Mouse (Mus musculus) neural tube, embryonic 15.5 days (tissue): Measurements from ENCODE around the gene Ypel3. TPM values are rescaled to one million over a fixed set of nuclear protein-coding genes. Genes with fewer than 3 reads are reported as not detected.

ENCODE experiments used
- ATAC-seq: fragments of 200-750 bp; cut with Nextera tagmentation; 2 replicates; pipeline ENCODE4 v1.8.0; 2017; ENCODE audit warnings: mild to moderate bottlenecking, moderate TSS enrichment, moderate library complexity; ENCODE audit not compliant: low FRiP score
- H3K27ac ChIP-seq: fragments of 300-500 bp; sonication (generic); replicated peaks from 2 replicates; pipeline ENCODE4 v1.5.1; 2015; ENCODE audit warnings: mild to moderate bottlenecking, inconsistent platforms
- H3K27me3 ChIP-seq: fragments of 300-500 bp; sonication (generic); replicated peaks from 2 replicates; pipeline ENCODE4 v1.6.1; 2015; ENCODE audit warnings: inconsistent platforms
- H3K36me3 ChIP-seq: fragments of 300-500 bp; sonication (generic); 2 replicates; pipeline ENCODE4 v1.6.1; 2015; ENCODE audit warnings: inconsistent platforms
- H3K4me1 ChIP-seq: fragments of 300-500 bp; sonication (generic); 2 replicates; pipeline ENCODE4 v1.6.1; 2015; ENCODE audit warnings: inconsistent platforms
- H3K4me2 ChIP-seq: fragments of 300-500 bp; sonication (generic); 2 replicates; pipeline ENCODE4 v1.6.1; 2015; ENCODE audit warnings: inconsistent platforms, mild to moderate bottlenecking, moderate library complexity
- H3K4me3 ChIP-seq: fragments of 300-500 bp; sonication (generic); replicated peaks from 2 replicates; pipeline ENCODE4 v1.5.1; 2015; ENCODE audit warnings: mild to moderate bottlenecking, inconsistent platforms
- H3K9ac ChIP-seq: fragments of 300-500 bp; sonication (generic); replicated peaks from 2 replicates; pipeline ENCODE4 v1.6.1; 2015; ENCODE audit warnings: mild to moderate bottlenecking, inconsistent platforms
- H3K9me3 ChIP-seq: fragments of 300-500 bp; sonication (generic); replicated peaks from 2 replicates; pipeline ENCODE4 v1.6.1; 2016; ENCODE audit warnings: inconsistent platforms
- WGBS: fragments of 180-500 bp; shearing (Covaris S2); methylation state at CpG from one replicate; pipeline ENCODE4 v1.1.7; 2015; ENCODE audit warnings: mixed read lengths; 5-methylcytosine and 5-hydroxymethylcytosine counted together
- polyA plus RNA-seq: library from polyadenylated mRNA; unstranded; fragments of >200 nt; fragmentation: Nextera tagmentation; extraction: Ambion mirVana; gene quantifications from 2 replicates; pipeline ENCODE4 v1.2.1, GENCODE M21; 2015

The Ypel3 gene
- polyA plus RNA-seq, 1 experiment from 2014 or later, result 207 TPM

GRCm38 (mm10) chr7:126822741-126823140, 46.0 kb downstream of the Ypel3 start:
- Histone ChIP-seq H3K27ac (peak overlapping the region; percentile 90), H3K4me3 (peak overlapping the region; percentile 68), H3K9ac (peak overlapping the region; percentile 89), H3K9me3 (no peaks in the 10 kb centered on the region), H3K27me3 (no peaks in the 10 kb centered on the region), H3K4me1 (peaks cover 49% of the 10 kb centered on the region), H3K4me2 (peak overlapping the region; percentile 64), H3K36me3 (0 out of 2 replicates have a peak, but pooled peaks cover 4% of the 10 kb centered on the region)
- peak; percentile 29 for ATAC-seq
- 9% methylated on average over 9 of the region's 9 CpGs for WGBS

DNA sequence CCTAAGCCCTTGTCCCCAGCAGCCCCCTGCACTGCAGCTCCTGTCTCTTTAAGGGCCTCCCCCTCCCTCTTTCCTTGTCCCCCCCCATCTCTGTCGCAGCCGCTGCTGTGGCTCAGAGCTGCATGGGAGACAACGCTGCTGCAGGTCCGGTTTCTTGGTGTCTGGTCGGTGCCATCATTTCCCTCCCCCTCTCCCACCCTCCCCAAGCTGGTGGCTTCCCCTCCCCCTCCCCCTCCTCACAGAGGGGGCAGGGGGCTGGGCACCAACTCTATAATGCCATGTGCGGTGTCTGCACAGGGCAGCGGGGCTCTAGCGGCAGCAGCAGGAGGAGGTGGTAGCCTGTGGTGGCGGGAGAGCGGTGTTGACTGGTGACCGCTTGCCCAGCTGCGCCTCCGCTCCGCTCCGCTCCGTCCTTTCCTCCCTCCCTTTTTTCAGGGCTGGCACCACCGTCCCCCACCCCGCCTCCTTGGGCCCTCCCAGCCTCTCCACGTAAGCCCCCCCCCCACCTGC, 46.5 kb downstream of the Ypel3 start:
- peaks cover 49% of the 10 kb centered on the region for H3K4me1 ChIP-seq
- H3K9ac ChIP-seq, result peak overlapping the region; percentile 89
- no peaks in the 10 kb centered on the region for H3K27me3 ChIP-seq
- peak overlapping the region; percentile 68 for H3K4me3 ChIP-seq
- ATAC-seq, result peak; percentile 88
- peak overlapping the region; percentile 90 for H3K27ac ChIP-seq
- WGBS, result under 1% methylated on average over 12 of the region's 19 CpGs
- 0 out of 2 replicates have a peak, but pooled peaks cover 4% of the 10 kb centered on the region for H3K36me3 ChIP-seq
- no peaks in the 10 kb centered on the region for H3K9me3 ChIP-seq
- H3K4me2 ChIP-seq, result peak overlapping the region; percentile 64

GRCm38 (mm10) chr7:126823940-126824339, 47.2 kb downstream of the Ypel3 start:
- H3K9me3 ChIP-seq, result no peaks in the 10 kb centered on the region
- 0 out of 2 replicates have a peak, but pooled peaks have one; percentile 8 for ATAC-seq
- peaks cover 49% of the 10 kb centered on the region for H3K4me1 ChIP-seq
- H3K27me3 ChIP-seq, result no peaks in the 10 kb centered on the region
- H3K27ac ChIP-seq, result peak overlapping the region; percentile 90
- peak overlapping the region; percentile 68 for H3K4me3 ChIP-seq
- H3K36me3 ChIP-seq, result 0 out of 2 replicates have a peak, but pooled peaks cover 8% of the 10 kb centered on the region
- peak overlapping the region; percentile 64 for H3K4me2 ChIP-seq
- WGBS, result 7% methylated on average over 10 of the region's 10 CpGs
- H3K9ac ChIP-seq, result peak overlapping the region; percentile 89

DNA sequence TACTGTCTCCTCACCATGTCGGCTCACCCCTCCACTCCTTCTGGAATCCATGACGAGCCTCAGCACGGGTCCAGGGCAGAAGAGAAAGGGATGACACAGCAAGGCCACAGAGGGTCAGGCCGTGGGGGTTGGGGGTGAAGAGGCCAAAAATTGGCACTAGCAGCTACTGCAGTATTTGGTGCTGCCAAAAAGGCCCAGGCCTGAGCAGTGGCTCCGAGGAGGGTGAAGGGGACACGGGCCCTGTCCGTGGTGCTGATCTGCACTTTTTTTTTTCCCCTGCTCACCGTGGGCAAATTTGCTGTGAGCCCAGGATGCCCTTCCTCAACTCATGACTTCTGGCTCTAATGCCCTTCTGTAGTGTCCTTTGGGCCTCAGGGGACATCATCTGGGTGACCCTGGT, 48.6 kb downstream of the Ypel3 start:
- Histone ChIP-seq H3K27me3 (no peaks in the 10 kb centered on the region), H3K27ac (no peak overlapping the region), H3K4me3 (no peak overlapping the region; the same call in none of the 2 replicates), H3K4me1 (peaks cover 57% of the 10 kb centered on the region), H3K9ac (peak overlapping the region; percentile 1; the same call in 1 of the 2 replicates), H3K4me2 (peak overlapping the region; percentile 64), H3K36me3 (0 out of 2 replicates have a peak, but pooled peaks cover 8% of the 10 kb centered on the region), H3K9me3 (no peaks in the 10 kb centered on the region)
- WGBS, result 24% methylated on average over 8 of the region's 8 CpGs
- ATAC-seq, result no peak

DNA sequence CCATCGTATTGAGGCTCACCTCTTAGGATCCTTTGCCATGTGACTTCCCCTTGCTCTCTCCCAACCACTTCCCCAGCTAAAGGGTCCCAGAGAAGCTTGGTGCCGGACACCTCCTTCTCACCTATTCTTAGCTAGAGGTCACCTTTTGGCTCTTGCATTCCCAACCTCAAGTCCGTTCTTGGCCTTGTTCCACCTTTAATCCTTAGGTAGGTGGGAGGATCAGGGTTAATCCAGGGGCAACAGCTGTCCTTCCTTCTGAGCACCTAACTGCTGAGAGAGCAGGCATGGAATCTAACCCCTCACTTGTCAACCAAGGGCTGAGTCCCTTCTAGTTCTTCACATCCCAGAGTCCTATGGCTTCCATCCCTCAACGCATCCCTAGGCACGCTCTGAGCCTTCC, 49.2 kb downstream of the Ypel3 start:
- WGBS, result 78% methylated on average over 5 of the region's 5 CpGs
- ATAC-seq, result no peak
- no peak overlapping the region for H3K4me3 ChIP-seq
- peak overlapping the region; percentile 1; the same call in 1 of the 2 replicates for H3K9ac ChIP-seq
- H3K4me2 ChIP-seq, result peak overlapping the region; percentile 64; the same call in 1 of the 2 replicates
- H3K27me3 ChIP-seq, result no peaks in the 10 kb centered on the region
- no peak overlapping the region for H3K27ac ChIP-seq
- H3K36me3 ChIP-seq, result 0 out of 2 replicates have a peak, but pooled peaks cover 8% of the 10 kb centered on the region
- H3K4me1 ChIP-seq, result peaks cover 57% of the 10 kb centered on the region
- no peaks in the 10 kb centered on the region for H3K9me3 ChIP-seq

Other genes starting within 250 kb of the Ypel3 start
- gene Eif3c, start 210.5 kb upstream of the Ypel3 start, polyA plus RNA-seq, result 178 and 194 TPM in 2 replicates
- gene Apobr, start 192.0 kb upstream of the Ypel3 start, polyA plus RNA-seq, result 0.22 and 1.3 TPM in 2 replicates
- gene Cln3, start 191.1 kb upstream of the Ypel3 start, polyA plus RNA-seq, result 32.6 and 32.7 TPM in 2 replicates
- gene Il27, start 182.0 kb upstream of the Ypel3 start, polyA plus RNA-seq, result not detected in 2 replicates
- gene Nupr1, start 146.1 kb upstream of the Ypel3 start, polyA plus RNA-seq, result 12.4 and 13.9 TPM in 2 replicates
- 53.2 and 64.5 TPM in 2 replicates for gene Sgf29, start 127.6 kb upstream of the Ypel3 start, polyA plus RNA-seq
- 3.4 and 5.1 TPM in 2 replicates for gene Sult1a1, start 100.5 kb upstream of the Ypel3 start, polyA plus RNA-seq
- gene Bola2, start 81.6 kb upstream of the Ypel3 start, polyA plus RNA-seq, result 131 and 154 TPM in 2 replicates
- gene Slx1b, start 81.2 kb upstream of the Ypel3 start, polyA plus RNA-seq, result 13.9 and 18.2 TPM in 2 replicates
- 120 and 192 TPM in 2 replicates for gene Coro1a, start 69.2 kb upstream of the Ypel3 start, polyA plus RNA-seq
- 104 and 105 TPM in 2 replicates for gene Mapk3, start 17.4 kb upstream of the Ypel3 start, polyA plus RNA-seq
- gene Gdpd3, start 10.6 kb upstream of the Ypel3 start, polyA plus RNA-seq, result 1.0 and 1.5 TPM in 2 replicates
- 0.34 and 0.35 TPM in 2 replicates for gene Tbx6, start 4.5 kb downstream of the Ypel3 start, polyA plus RNA-seq
- gene Ppp4c, start 15.5 kb downstream of the Ypel3 start, polyA plus RNA-seq, result 154 and 188 TPM in 2 replicates
- gene Fam57b, start 20.7 kb downstream of the Ypel3 start, polyA plus RNA-seq, result 48.2 and 54.4 TPM in 2 replicates
- gene 4930451I11Rik, start 54.7 kb downstream of the Ypel3 start, polyA plus RNA-seq, result not detected in 2 replicates
- gene Doc2a, start 70.5 kb downstream of the Ypel3 start, polyA plus RNA-seq, result 36.2 and 39.3 TPM in 2 replicates
- 20.3 and 28.6 TPM in 2 replicates for gene Hirip3, start 85.0 kb downstream of the Ypel3 start, polyA plus RNA-seq
- gene Ino80e, start 85.4 kb downstream of the Ypel3 start, polyA plus RNA-seq, result 89.4 and 90.5 TPM in 2 replicates
- gene Taok2, start 107.7 kb downstream of the Ypel3 start, polyA plus RNA-seq, result 52.4 and 55.2 TPM in 2 replicates
- 30.9 and 31.1 TPM in 2 replicates for gene Tmem219, start 146.0 kb downstream of the Ypel3 start, polyA plus RNA-seq
- gene Kctd13, start 151.9 kb downstream of the Ypel3 start, polyA plus RNA-seq, result 102 and 121 TPM in 2 replicates
- gene Asphd1, start 172.6 kb downstream of the Ypel3 start, polyA plus RNA-seq, result 8.9 and 11.7 TPM in 2 replicates
- 51.6 and 56.9 TPM in 2 replicates for gene Sez6l2, start 173.6 kb downstream of the Ypel3 start, polyA plus RNA-seq
- gene Cdipt, start 199.0 kb downstream of the Ypel3 start, polyA plus RNA-seq, result 139 and 145 TPM in 2 replicates
- 0.82 and 1.0 TPM in 2 replicates for gene Cdiptos, start 199.1 kb downstream of the Ypel3 start, polyA plus RNA-seq
- gene Mvp, start 237.7 kb downstream of the Ypel3 start, polyA plus RNA-seq, result 5.2 and 11.6 TPM in 2 replicates
- gene Pagr1b, start 239.5 kb downstream of the Ypel3 start, polyA plus RNA-seq, result 0.79 and 1.2 TPM in 2 replicates
- 52.5 and 80.1 TPM in 2 replicates for gene Pagr1a, start 240.4 kb downstream of the Ypel3 start, polyA plus RNA-seq
- gene Gm42742, start 244.1 kb downstream of the Ypel3 start, polyA plus RNA-seq, result 18.8 and 54.5 TPM in 2 replicates
- gene Prrt2, start 244.3 kb downstream of the Ypel3 start, polyA plus RNA-seq, result 69.9 and 72.5 TPM in 2 replicates